Mouse (Mus musculus) embryonic fibroblast, embryonic 13.5 days (primary cell): ENCODE results near the gene Lsm14b.

Experiments
- CTCF ChIP-seq: IDR thresholded peaks from 2 replicates; pipeline ENCODE4 v1.5.1; 2011; ENCODE audit warnings: mild to moderate bottlenecking, control low read depth, low read length, moderate library complexity, borderline replicate concordance; ENCODE audit not compliant: insufficient read depth
- POLR2A ChIP-seq: IDR thresholded peaks from 2 replicates; pipeline ENCODE4 v1.6.1; 2011; ENCODE audit warnings: low read depth, mild to moderate bottlenecking, control low read depth, low read length, moderate library complexity

GRCm38 (mm10) chr2:180024401-180025098 is at the start of gene Lsm14b:
- TF ChIP-seq CTCF (no peak), POLR2A (peak; percentile 74)
